Mouse (Mus musculus) myocyte (in vitro differentiated cells): ENCODE results near the gene Sox5. TPM values are rescaled to one million over a fixed set of nuclear protein-coding genes. Genes with fewer than 3 reads are reported as not detected.

Experiments used
- H3K27me3 ChIP-seq: one replicate; pipeline ENCODE4 v1.6.1; 2011; ENCODE audit not compliant: control insufficient read depth, insufficient read depth, insufficient read length
- H3K36me3 ChIP-seq: one replicate; pipeline ENCODE4 v1.6.1; 2011; ENCODE audit not compliant: control insufficient read depth, insufficient read depth
- H3K4me2 ChIP-seq: one replicate; pipeline ENCODE4 v1.6.1; 2011; ENCODE audit warnings: low read depth, control low read depth
- H3K4me3 ChIP-seq: one replicate; pipeline ENCODE4 v1.5.1; 2011; ENCODE audit warnings: mild to moderate bottlenecking, control low read depth, moderate library complexity
- H3K79me2 ChIP-seq: one replicate; pipeline ENCODE4 v1.6.1; 2011; ENCODE audit not compliant: control insufficient read depth, insufficient read depth
- H3ac ChIP-seq: one replicate; pipeline ENCODE4 v1.6.1; 2011; ENCODE audit not compliant: control insufficient read depth, insufficient read length
- CEBPB ChIP-seq: IDR thresholded peaks from 2 replicates; pipeline ENCODE4 v1.6.1; 2011; ENCODE audit warnings: mild to moderate bottlenecking, moderate library complexity; ENCODE audit not compliant: poor library complexity, insufficient read depth, severe bottlenecking
- E2F4 ChIP-seq: IDR thresholded peaks from one replicate; pipeline ENCODE4 v1.6.1; 2011; ENCODE audit warnings: mild to moderate bottlenecking, control low read depth, moderate library complexity; ENCODE audit not compliant: insufficient read depth
- MAX ChIP-seq: IDR thresholded peaks from one replicate; pipeline ENCODE4 v1.6.1; 2011; ENCODE audit warnings: low read depth, mild to moderate bottlenecking, control low read depth
- MYOD1 ChIP-seq, 3 experiments: IDR thresholded peaks; one replicate each; pipeline ENCODE4 v1.6.1; 2011; ENCODE audit warnings: control low read depth in 2 of 3, low read depth in 2 of 3, mild to moderate bottlenecking in 2 of 3, moderate library complexity in 1 of 3; ENCODE audit not compliant: insufficient read length in 2 of 3, control insufficient read depth in 1 of 3
- MYOG ChIP-seq, 3 experiments: IDR thresholded peaks; one replicate each; pipeline ENCODE4 v1.6.1; 2011; ENCODE audit warnings: control low read depth in 2 of 3, low read depth in 2 of 3, mild to moderate bottlenecking in 2 of 3; ENCODE audit not compliant: insufficient read length in 2 of 3, control insufficient read depth in 1 of 3, insufficient read depth in 1 of 3
- POLR2A ChIP-seq: IDR thresholded peaks from one replicate; pipeline ENCODE4 v1.6.1; 2011; ENCODE audit warnings: low read depth, mild to moderate bottlenecking, control low read depth, moderate library complexity; ENCODE audit not compliant: insufficient read length
- POLR2AphosphoS2 ChIP-seq: IDR thresholded peaks from one replicate; pipeline ENCODE4 v1.6.1; 2011; ENCODE audit warnings: low read depth, control low read depth; ENCODE audit not compliant: insufficient read length
- REST ChIP-seq: IDR thresholded peaks from one replicate; pipeline ENCODE4 v1.6.1; 2011; ENCODE audit warnings: mild to moderate bottlenecking, control low read depth, moderate library complexity; ENCODE audit not compliant: insufficient read depth, insufficient read length
- SRF ChIP-seq: IDR thresholded peaks from one replicate; pipeline ENCODE4 v1.6.1; 2011; ENCODE audit warnings: low read depth; ENCODE audit not compliant: control insufficient read depth, insufficient read length
- TCF12 ChIP-seq: IDR thresholded peaks from one replicate; pipeline ENCODE4 v1.6.1; 2011; ENCODE audit warnings: mild to moderate bottlenecking, control low read depth; ENCODE audit not compliant: poor library complexity, insufficient read depth, severe bottlenecking
- TCF3 ChIP-seq: IDR thresholded peaks from one replicate; pipeline ENCODE4 v1.6.1; 2011; ENCODE audit warnings: low read depth, control low read depth; ENCODE audit not compliant: insufficient read length
- USF1 ChIP-seq: IDR thresholded peaks from one replicate; pipeline ENCODE4 v1.6.1; 2011; ENCODE audit warnings: low read depth, mild to moderate bottlenecking, control low read depth, moderate library complexity
- polyA plus RNA-seq: library from polyadenylated mRNA; unstranded; fragments of >200 nt; fragmentation: generic; extraction: Trizol; gene quantifications from one replicate; pipeline ENCODE4 v1.2.1, GENCODE M21; 2012; ENCODE audit warnings: missing spikeins

The Sox5 gene
- polyA plus RNA-seq, 1 experiment, result 0.50 TPM

DNA sequence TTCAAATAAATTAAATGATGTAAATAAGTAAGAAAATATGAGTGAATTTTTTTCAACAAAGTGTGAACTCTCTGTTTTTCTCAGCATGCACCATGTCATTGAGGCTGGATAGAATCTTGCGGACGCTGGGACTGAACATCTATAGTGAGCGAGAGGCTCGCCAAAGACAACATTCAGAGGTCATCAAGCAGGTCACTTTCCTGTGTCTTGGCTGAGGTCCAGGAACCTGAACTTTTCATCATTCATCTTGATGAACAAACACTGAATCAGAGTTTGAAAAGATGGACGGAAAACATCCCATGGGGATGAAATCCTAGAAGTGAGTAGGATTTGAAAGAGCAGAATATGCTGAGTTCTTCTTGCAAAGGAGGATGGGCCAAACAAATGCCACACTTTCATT, 729.3 kb downstream of the Sox5 start:
- no peak overlapping the region for H3K4me2 ChIP-seq
- H3K4me3 ChIP-seq, result no peak overlapping the region
- TF ChIP-seq POLR2A (no peak), MYOD1 (IDR thresholded peaks at IDR 0.05; ENCODE audit: control insufficient read depth in 1 of 3, insufficient read length in 2 of 3, low read depth in 2 of 3) (no peak), TCF12 (no peak), E2F4 (no peak), MAX (no peak), USF1 (no peak), REST (no peak), MYOG (IDR thresholded peaks at IDR 0.05; ENCODE audit: control insufficient read depth in 1 of 3, insufficient read depth in 1 of 3, insufficient read length in 2 of 3, low read depth in 2 of 3) (no peak), POLR2AphosphoS2 (no peak), CEBPB (no peak), TCF3 (no peak), SRF (no peak)
- H3ac ChIP-seq, result no peak overlapping the region
- H3K27me3 ChIP-seq, result no peaks in the 10 kb centered on the region
- H3K36me3 ChIP-seq, result no peaks in the 10 kb centered on the region
- no peaks in the 10 kb centered on the region for H3K79me2 ChIP-seq

- H3ac ChIP-seq, result no peak overlapping the region
- no peak overlapping the region for H3K4me2 ChIP-seq
- no peak overlapping the region for H3K4me3 ChIP-seq
- H3K27me3 ChIP-seq, result no peaks in the 10 kb centered on the region
- H3K36me3 ChIP-seq, result no peaks in the 10 kb centered on the region
- no peak for TF ChIP-seq TCF12
- no peak for TF ChIP-seq TCF3
- TF ChIP-seq MYOG (IDR thresholded peaks at IDR 0.05; ENCODE audit: control insufficient read depth in 1 of 3, insufficient read depth in 1 of 3, insufficient read length in 2 of 3, low read depth in 2 of 3), result no peak
- no peak for TF ChIP-seq USF1
- TF ChIP-seq MYOD1 (IDR thresholded peaks at IDR 0.05; ENCODE audit: control insufficient read depth in 1 of 3, insufficient read length in 2 of 3, low read depth in 2 of 3), result no peak
- no peaks in the 10 kb centered on the region for H3K79me2 ChIP-seq
Measured at GRCm38 (mm10) chr6:144051316-144051715, 730.5 kb downstream of the Sox5 start.

DNA sequence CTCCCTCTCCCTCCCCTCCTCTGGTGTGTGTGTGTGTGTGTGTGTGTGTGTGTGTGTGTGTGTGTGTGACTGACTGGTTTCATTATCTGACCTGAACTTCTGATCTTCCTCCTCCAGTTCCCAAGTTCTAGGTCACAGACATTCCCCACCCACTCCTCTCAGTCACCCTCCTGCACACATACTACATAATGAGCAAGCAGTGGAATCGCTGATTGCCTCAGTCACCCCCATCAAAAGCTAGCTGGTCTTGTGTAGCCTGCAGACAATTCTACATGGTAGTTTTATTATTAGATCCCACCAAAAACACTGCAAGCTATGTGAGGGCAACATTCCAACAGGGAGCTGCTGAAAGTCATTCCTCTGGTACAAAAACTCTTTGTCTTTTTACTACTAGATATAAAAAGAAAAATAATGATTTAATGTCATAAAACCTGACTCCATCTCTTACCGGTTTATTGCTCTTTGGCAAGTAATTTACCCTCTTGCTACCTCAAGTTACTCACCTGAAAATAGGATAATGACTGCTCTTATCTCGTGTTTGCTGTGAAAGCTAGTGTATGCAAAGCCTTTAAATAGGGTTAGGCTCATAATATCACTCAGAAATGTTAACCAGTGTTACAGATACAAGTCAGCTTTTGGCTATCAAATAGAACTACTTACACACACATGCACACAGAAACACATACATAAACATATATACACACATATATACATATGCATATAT, 733.4 kb downstream of the Sox5 start:
- no peak overlapping the region for H3K4me3 ChIP-seq
- H3K36me3 ChIP-seq, result no peaks in the 10 kb centered on the region
- H3K27me3 ChIP-seq, result no peaks in the 10 kb centered on the region
- no peaks in the 10 kb centered on the region for H3K79me2 ChIP-seq
- H3K4me2 ChIP-seq, result no peak overlapping the region
- no peak for TF ChIP-seq TCF3
- no peak for TF ChIP-seq MYOD1 (IDR thresholded peaks at IDR 0.05; ENCODE audit: control insufficient read depth in 1 of 3, insufficient read length in 2 of 3, low read depth in 2 of 3)
- TF ChIP-seq REST, result no peak
- no peak for TF ChIP-seq TCF12
- no peak for TF ChIP-seq MYOG (IDR thresholded peaks at IDR 0.05; ENCODE audit: control insufficient read depth in 1 of 3, insufficient read depth in 1 of 3, insufficient read length in 2 of 3, low read depth in 2 of 3)
- no peak for TF ChIP-seq POLR2A
- no peak for TF ChIP-seq MAX
- TF ChIP-seq CEBPB, result no peak
- TF ChIP-seq POLR2AphosphoS2, result no peak
- no peak for TF ChIP-seq USF1
- TF ChIP-seq E2F4, result no peak
- TF ChIP-seq SRF, result no peak
- no peak overlapping the region for H3ac ChIP-seq

DNA sequence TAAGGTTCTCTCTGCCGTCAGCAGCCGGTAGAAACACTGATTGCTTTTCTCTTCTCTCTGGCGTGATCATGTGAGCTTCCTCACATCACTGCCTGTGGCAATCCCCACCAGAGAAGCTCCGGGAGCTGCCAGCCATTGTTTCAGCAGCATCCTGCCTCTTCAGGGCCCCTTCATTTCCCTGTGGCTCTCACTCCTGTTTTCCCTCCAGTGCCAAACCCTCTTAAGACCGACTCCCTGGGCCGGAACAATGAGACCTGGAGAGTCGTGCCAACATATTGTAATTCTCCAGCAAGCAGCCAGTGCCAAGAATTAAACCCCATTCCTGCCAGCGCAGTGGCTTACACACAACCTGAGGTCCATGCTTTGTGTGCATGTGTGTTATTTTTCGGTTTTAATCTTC, 736.3 kb downstream of the Sox5 start:
- no peaks in the 10 kb centered on the region for H3K79me2 ChIP-seq
- no peak overlapping the region for H3K4me2 ChIP-seq
- no peaks in the 10 kb centered on the region for H3K36me3 ChIP-seq
- H3K4me3 ChIP-seq, result no peak overlapping the region
- no peaks in the 10 kb centered on the region for H3K27me3 ChIP-seq
- TF ChIP-seq MAX (no peak), CEBPB (no peak), TCF12 (no peak), REST (no peak), SRF (no peak), POLR2A (no peak), TCF3 (no peak)
- no peak overlapping the region for H3ac ChIP-seq

DNA sequence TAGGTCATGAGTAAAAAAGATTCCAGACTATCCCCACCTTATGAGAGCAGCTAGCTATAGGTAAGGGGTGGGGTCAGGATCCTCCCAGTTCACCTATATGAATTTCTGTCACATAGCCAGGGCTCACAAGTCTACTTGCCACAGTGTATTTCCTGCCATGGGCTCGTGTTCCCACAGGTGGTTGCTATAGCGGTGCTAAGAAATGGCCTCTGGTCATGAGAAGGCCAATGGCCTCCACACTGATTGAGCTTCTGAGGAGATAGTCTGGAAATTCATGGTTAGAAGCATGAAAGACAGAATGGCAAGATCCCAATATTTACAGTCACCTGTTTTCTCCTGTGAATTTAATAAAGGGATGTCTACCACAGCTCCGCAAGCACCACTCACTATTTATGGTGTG, 737.4 kb downstream of the Sox5 start:
- Histone ChIP-seq H3ac (no peak overlapping the region), H3K4me3 (no peak overlapping the region), H3K79me2 (no peaks in the 10 kb centered on the region), H3K27me3 (no peaks in the 10 kb centered on the region), H3K4me2 (no peak overlapping the region), H3K36me3 (no peaks in the 10 kb centered on the region)
- TF ChIP-seq MYOG (IDR thresholded peaks at IDR 0.05; ENCODE audit: control insufficient read depth in 1 of 3, insufficient read depth in 1 of 3, insufficient read length in 2 of 3, low read depth in 2 of 3) (no peak), USF1 (no peak), POLR2A (no peak), CEBPB (no peak), MYOD1 (IDR thresholded peaks at IDR 0.05; ENCODE audit: control insufficient read depth in 1 of 3, insufficient read length in 2 of 3, low read depth in 2 of 3) (no peak), TCF12 (no peak), E2F4 (no peak), SRF (no peak), TCF3 (no peak), POLR2AphosphoS2 (no peak), MAX (no peak), REST (no peak)
